Mouse (Mus musculus) B cell, adult 67 days (primary cell): Measurements from ENCODE around the gene Olfr1436. TPM values are rescaled to one million over a fixed set of nuclear protein-coding genes. Genes with fewer than 3 reads are reported as not detected.

Source experiments
- total RNA-seq, 2 experiments: library from RNA; stranded (reverse); gene quantifications; 4 replicates each; pipeline ENCODE4 v1.2.4; 2023

Gene Olfr1436
- total RNA-seq, result not detected

DNA sequence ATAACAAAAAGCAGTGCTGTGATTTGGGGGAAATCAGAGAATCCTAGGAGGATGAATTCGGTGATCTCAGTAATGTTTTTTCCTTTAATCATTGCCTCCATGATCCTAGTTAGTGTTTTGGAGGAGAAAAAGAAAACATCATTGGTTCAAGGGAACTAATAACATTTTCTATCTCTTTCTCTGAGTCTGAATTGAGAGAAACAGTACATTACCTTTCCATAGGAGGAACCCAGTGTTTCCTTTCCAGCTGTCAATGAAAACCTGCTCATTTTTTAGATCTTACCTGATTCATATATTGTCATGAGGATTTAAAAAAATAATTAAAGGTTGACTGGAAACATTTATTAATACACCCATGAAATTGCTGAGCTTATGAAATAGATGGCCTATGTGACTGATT lies at the start of gene Olfr1436:
Olfr1436 (minus strand) TSS at position 101 of the 400 bp plus-strand sequence.

DNA sequence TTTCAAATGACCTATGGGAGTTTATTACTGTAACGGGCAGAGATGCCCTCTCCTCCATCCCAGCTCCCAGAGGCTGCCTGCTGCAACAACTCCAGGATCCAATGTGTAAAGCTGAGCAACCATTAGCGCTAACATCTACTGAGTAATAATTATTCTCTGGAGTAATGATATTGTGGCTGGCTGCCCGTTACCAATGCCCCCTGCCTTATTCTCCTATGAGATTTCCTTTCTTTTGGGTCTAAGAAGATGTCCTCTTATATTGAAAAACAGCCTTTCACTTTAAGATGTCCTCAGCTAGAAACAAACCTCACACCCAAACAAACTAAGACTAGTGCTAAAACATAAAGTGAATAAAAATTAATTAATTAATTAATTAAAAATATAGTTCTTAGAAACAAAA lies 36.9 kb upstream of the Olfr1436 start, which contains the start of gene Olfr1438-ps1:
Olfr1438-ps1 (minus strand) TSS at position 101 of the 400 bp plus-strand sequence.

DNA sequence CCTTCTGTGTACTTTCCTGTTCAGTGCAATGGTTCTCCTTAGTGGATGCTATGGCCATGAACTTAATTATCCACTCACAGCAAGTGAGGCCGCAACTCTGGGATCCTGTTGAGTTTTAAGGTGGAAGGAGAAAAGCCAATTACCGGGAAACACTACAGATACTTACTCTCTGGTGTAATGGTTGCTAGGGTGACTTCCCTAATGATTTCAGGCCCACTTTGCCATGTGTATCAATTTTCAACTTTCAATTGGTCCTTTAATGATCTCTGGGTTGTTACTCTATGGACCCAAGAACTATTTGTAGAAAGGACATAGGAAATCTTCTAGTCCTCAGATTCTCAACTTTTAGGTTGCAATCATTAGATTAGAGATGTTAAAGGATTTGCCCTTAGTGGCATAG lies 26.1 kb upstream of the Olfr1436 start, which contains the start of gene Olfr1437:
Olfr1437 (minus strand) TSS at position 101 of the 400 bp plus-strand sequence.

DNA sequence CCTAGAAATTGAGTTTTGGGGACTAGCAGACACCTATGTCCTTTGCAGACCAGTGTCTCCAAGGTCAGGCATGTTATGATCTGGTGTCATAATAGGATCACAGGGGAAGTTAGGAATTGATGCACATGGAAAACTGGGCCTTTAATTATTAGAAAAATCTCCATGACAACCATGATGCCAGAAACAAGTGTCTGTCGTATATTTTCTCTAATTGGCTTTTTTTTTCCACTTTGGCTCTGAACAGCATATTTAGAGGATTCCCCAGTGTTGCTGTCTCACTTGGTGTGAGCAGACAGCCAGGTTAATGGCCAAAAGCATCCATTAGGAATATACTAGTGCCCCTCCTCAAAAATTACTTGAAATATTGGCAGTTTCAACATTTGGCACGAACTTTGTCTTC lies 19.4 kb downstream of the Olfr1436 start, which contains the start of gene Olfr1434:
Olfr1434 (plus strand) TSS at position 301 of the 400 bp plus-strand sequence.

DNA sequence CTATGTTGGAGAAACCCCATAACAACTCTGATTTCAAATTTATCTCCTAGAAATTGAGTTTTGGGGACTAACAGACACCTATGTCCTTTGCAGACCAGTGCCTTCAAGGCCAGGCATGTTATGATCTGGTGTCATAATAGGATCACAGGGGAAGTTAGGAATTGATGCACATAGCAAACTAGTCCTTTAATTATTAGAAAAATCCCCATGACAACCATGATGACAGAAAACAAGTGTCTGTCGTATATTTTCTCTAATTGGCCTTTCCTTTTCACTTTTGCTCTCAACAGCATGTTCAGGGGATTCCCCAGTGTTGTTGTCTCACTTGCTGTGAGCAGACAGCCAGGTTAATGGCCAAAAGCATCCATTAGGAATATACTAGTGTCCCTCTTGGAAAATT lies 38.2 kb downstream of the Olfr1436 start, which contains the start of gene Olfr235:
Olfr235 (plus strand) TSS at position 301 of the 400 bp plus-strand sequence.

Other genes starting within 250 kb of the Olfr1436 start
- not detected for gene Olfr1424, start 236.4 kb downstream of the Olfr1436 start, total RNA-seq
- gene Olfr1425, start 221.4 kb downstream of the Olfr1436 start, total RNA-seq, result not detected
- gene Olfr1426, start 207.1 kb downstream of the Olfr1436 start, total RNA-seq, result not detected
- gene Olfr1427, start 195.8 kb downstream of the Olfr1436 start, total RNA-seq, result not detected
- not detected for gene Olfr1428, start 183.2 kb downstream of the Olfr1436 start, total RNA-seq
- gene Olfr76, start 175.9 kb downstream of the Olfr1436 start, total RNA-seq, result not detected
- not detected for gene Olfr1555-ps1, start 129.0 kb downstream of the Olfr1436 start, total RNA-seq
- gene Olfr1431, start 98.5 kb downstream of the Olfr1436 start, total RNA-seq, result not detected
- gene Olfr1432, start 66.5 kb downstream of the Olfr1436 start, total RNA-seq, result not detected
- not detected for gene Olfr262, start 57.5 kb downstream of the Olfr1436 start, total RNA-seq
- gene Olfr235, start 38.1 kb downstream of the Olfr1436 start, total RNA-seq, result not detected
- gene Olfr1434, start 19.3 kb downstream of the Olfr1436 start, total RNA-seq, result not detected
- gene Olfr1437, start 26.0 kb upstream of the Olfr1436 start, total RNA-seq, result not detected
- gene Olfr1438-ps1, start 36.8 kb upstream of the Olfr1436 start, total RNA-seq, result not detected
- not detected for gene Olfr1440, start 88.1 kb upstream of the Olfr1436 start, total RNA-seq
- not detected for gene Olfr1441, start 118.3 kb upstream of the Olfr1436 start, total RNA-seq
- not detected for gene Pfpl, start 128.8 kb upstream of the Olfr1436 start, total RNA-seq
- gene Mpeg1, start 161.6 kb upstream of the Olfr1436 start, total RNA-seq, result 10 to 100 TPM; 28.9 to 39.3 TPM
- gene Dtx4, start 202.3 kb upstream of the Olfr1436 start, total RNA-seq, result 1 to 10 TPM; 6.6 to 9.8 TPM
- 100 to 1,000 TPM; 155 to 164 TPM for gene Fam111a, start 246.6 kb upstream of the Olfr1436 start, total RNA-seq